Mouse (Mus musculus) hematopoietic stem cell, adult 5-6 weeks (primary cell): ENCODE measurements around the gene Ftsj3. TPM values are rescaled to one million over a fixed set of nuclear protein-coding genes. Genes with fewer than 3 reads are reported as not detected.
"Not testable (repeated sequence)": the region's sequence is repeated elsewhere in the genome, so short reads cannot be mapped to it uniquely, and the experiment has no call there.

Source experiments
- ATAC-seq, 2 experiments: fragments of 125-278 bp in 1 of 2; replicated peaks in 1 of 2; 2 replicates each; pipeline ENCODE4 v1.8.0; 2016 to 2017; ENCODE audit warnings: inconsistent platforms in 2 of 2, mild to moderate bottlenecking in 2 of 2, moderate number of reproducible peaks in 2 of 2, low read depth in 1 of 2, moderate TSS enrichment in 1 of 2; ENCODE audit not compliant: low FRiP score in 2 of 2, poor library complexity in 2 of 2, severe bottlenecking in 2 of 2, insufficient read depth in 1 of 2, low TSS enrichment in 1 of 2
- total RNA-seq: library from RNA; stranded (forward); fragments of 172-1452, 232-1000 nt; gene quantifications from 2 replicates; pipeline ENCODE4 v1.2.3, GENCODE M21; 2017

Ftsj3 gene
- total RNA-seq, 1 experiment from 2014 or later = 147 TPM

- no peak for ATAC-seq
Measured at GRCm38 (mm10) chr11:106271794-106272643, 16.1 kb upstream of the Ftsj3 start.

- no peak for ATAC-seq
Measured at GRCm38 (mm10) chr11:106271131-106271793, 15.4 kb upstream of the Ftsj3 start.

- peak; percentile 34 to 45; a peak in 2 of 4 replicates for ATAC-seq
Measured at GRCm38 (mm10) chr11:106269060-106269431, 13.2 kb upstream of the Ftsj3 start.

GRCm38 (mm10) chr11:106268326-106269059, 12.6 kb upstream of the Ftsj3 start:
- no peak for ATAC-seq

GRCm38 (mm10) chr11:106267871-106268270, 12.0 kb upstream of the Ftsj3 start:
- ATAC-seq = no peak

GRCm38 (mm10) chr11:106267311-106267852, 11.5 kb upstream of the Ftsj3 start:
- peak in 1 of 2 experiments; percentile 40; a peak in 2 of 4 replicates for ATAC-seq

- ATAC-seq = no peak
Measured at GRCm38 (mm10) chr11:106266431-106266830, 10.6 kb upstream of the Ftsj3 start.

- ATAC-seq = no peak
Measured at GRCm38 (mm10) chr11:106265570-106265969, 9.7 kb upstream of the Ftsj3 start.

GRCm38 (mm10) chr11:106264988-106265387, 9.1 kb upstream of the Ftsj3 start:
- ATAC-seq = no peak

GRCm38 (mm10) chr11:106263963-106264362, 8.1 kb upstream of the Ftsj3 start:
- ATAC-seq = no peak

- no peak for ATAC-seq
Measured at GRCm38 (mm10) chr11:106260826-106261450, 5.1 kb upstream of the Ftsj3 start.

GRCm38 (mm10) chr11:106256775-106257174, 896 bp upstream of the Ftsj3 start:
- ATAC-seq = no peak

- no peak for ATAC-seq
Measured at GRCm38 (mm10) chr11:106255174-106255573, 705 bp downstream of the Ftsj3 start.

GRCm38 (mm10) chr11:106254767-106255166, 1.1 kb downstream of the Ftsj3 start:
- ATAC-seq = no peak

GRCm38 (mm10) chr11:106249326-106249725, 6.6 kb downstream of the Ftsj3 start:
- ATAC-seq = no peak

- no peak for ATAC-seq
Measured at GRCm38 (mm10) chr11:106246834-106247233, 9.0 kb downstream of the Ftsj3 start.

- not testable (repeated sequence) for ATAC-seq
Measured at GRCm38 (mm10) chr11:106233978-106234377, 21.9 kb downstream of the Ftsj3 start.
